Comparison of ENCODE assay signal across 8 mouse cellular contexts in the genomic region with DNA sequence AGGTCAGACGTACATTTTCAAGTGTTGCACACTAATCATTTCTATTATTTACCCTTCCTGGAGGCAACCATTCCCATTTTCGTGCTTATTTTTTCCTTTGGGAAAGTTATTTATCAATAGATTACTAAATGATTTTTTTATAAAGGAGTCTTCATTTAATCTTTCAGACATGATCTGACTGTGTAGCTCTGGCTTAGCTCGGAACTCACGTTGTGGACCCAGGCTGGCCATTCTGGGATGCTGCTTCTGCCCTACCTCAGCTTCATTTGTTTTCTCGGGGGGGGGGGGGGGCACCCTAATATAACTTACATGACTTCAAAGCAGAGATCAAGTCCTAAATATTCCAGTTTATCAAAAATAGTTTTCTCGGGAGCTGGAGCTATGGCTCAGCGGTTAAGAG. TPM values are rescaled to one million over a fixed set of nuclear protein-coding genes. Genes with fewer than 3 reads are reported as not detected.
DNase-seq lines count a peak whose midpoint lies in the region; ATAC-seq and TF ChIP-seq lines count a peak whose summit lies in the region.

No protein-coding gene starts in this region.

- no peak for DNase-seq in heart, adult 11 months
- no peak for DNase-seq in embryo, embryonic 10 days (ENCODE audit: low spot score)
- DNase-seq in urinary bladder, postnatal 4 days (ENCODE audit: low spot score in 2 of 2) = no peak
- DNase-seq in right cerebral cortex, adult 2 months (ENCODE audit: low spot score in 2 of 2) = no peak

- H3K4me1 ChIP-seq in heart, embryonic 14.5 days (ENCODE audit: control insufficient read depth in 2 of 2, insufficient read depth in 2 of 2, low read length in 2 of 2) = peaks cover 0 to 13% of the 10 kb centered on the region in 2 experiments; a peak in 3 of 4 replicates
- peaks cover 36% of the 10 kb centered on the region for H3K4me1 ChIP-seq in E14TG2a.4 (replicated peaks; ENCODE audit: low read depth, low read length)
- peaks cover 6% of the 10 kb centered on the region for H3K4me1 ChIP-seq in forebrain, embryonic 13.5 days
- H3K4me1 ChIP-seq in liver, embryonic 16.5 days (ENCODE audit: control insufficient read depth, low read depth, low read length) = peaks cover 4% of the 10 kb centered on the region; the same call in 1 of the 2 replicates

- no peaks in the 10 kb centered on the region for H3K9me3 ChIP-seq in heart, embryonic 14.5 days (ENCODE audit: control insufficient read depth, low read length)
- no peaks in the 10 kb centered on the region for H3K9me3 ChIP-seq in E14TG2a.4 (ENCODE audit: low read length)
- H3K9me3 ChIP-seq in forebrain, embryonic 13.5 days (replicated peaks) = no peaks in the 10 kb centered on the region
- H3K9me3 ChIP-seq in liver, embryonic 16.5 days (replicated peaks; ENCODE audit: control insufficient read depth, low read length) = no peaks in the 10 kb centered on the region

- 6% methylated on average over 7 of the region's 7 CpGs for WGBS in heart, embryonic 14.5 days
- WGBS in forebrain, embryonic 13.5 days = 14% methylated on average over 7 of the region's 7 CpGs
- WGBS in liver, embryonic 16.5 days (ENCODE audit: insufficient replicate concordance) = 7% methylated on average over 7 of the region's 7 CpGs

- H3K27ac ChIP-seq in heart, embryonic 14.5 days (replicated peaks in 1 of 2; ENCODE audit: control insufficient read depth in 1 of 2, insufficient read depth in 1 of 2, low read depth in 2 of 2, low read length in 2 of 2) = peak overlapping the region; percentile 68 to 70; a peak in 2 of 4 replicates
- H3K27ac ChIP-seq in forebrain, embryonic 13.5 days = peak overlapping the region; percentile 75
- no peak overlapping the region for H3K27ac ChIP-seq in liver, embryonic 16.5 days (ENCODE audit: low read length)

- no peak for ATAC-seq in heart, embryonic 14.5 days (ENCODE audit: insufficient number of reproducible peaks, insufficient read depth, low FRiP score, low read depth)
- ATAC-seq in forebrain, embryonic 13.5 days = peak; percentile 44
- ATAC-seq in liver, embryonic 16.5 days (ENCODE audit: low read depth) = no peak

- H3K9ac ChIP-seq in heart, embryonic 14.5 days (ENCODE audit: low read length) = peak overlapping the region; percentile 67
- H3K9ac ChIP-seq in forebrain, embryonic 13.5 days = peak overlapping the region; percentile 58
- H3K9ac ChIP-seq in liver, embryonic 16.5 days (ENCODE audit: low read depth, low read length) = peak overlapping the region; percentile 19; the same call in 1 of the 2 replicates

- TF ChIP-seq CTCF in E14TG2a.4 (conservative IDR thresholded peaks at IDR 0.05; ENCODE audit: low read length) = no peak

- H3K27me3 ChIP-seq in heart, embryonic 14.5 days (ENCODE audit: control insufficient read depth, insufficient read depth, low read length) = no peaks in the 10 kb centered on the region
- no peaks in the 10 kb centered on the region for H3K27me3 ChIP-seq in E14TG2a.4 (ENCODE audit: insufficient read depth, low read length)
- H3K27me3 ChIP-seq in forebrain, embryonic 13.5 days = no peaks in the 10 kb centered on the region
- H3K27me3 ChIP-seq in liver, embryonic 16.5 days (ENCODE audit: control insufficient read depth, insufficient read depth, low read depth, low read length) = no peaks in the 10 kb centered on the region

- H3K4me3 ChIP-seq in heart, embryonic 14.5 days (ENCODE audit: control insufficient read depth in 1 of 2, insufficient read depth in 1 of 2, low read depth in 1 of 2, low read length in 2 of 2) = peak overlapping the region; percentile 34 to 98
- peak overlapping the region; percentile 62 for H3K4me3 ChIP-seq in E14TG2a.4 (replicated peaks; ENCODE audit: low read length)
- H3K4me3 ChIP-seq in forebrain, embryonic 13.5 days = peak overlapping the region; percentile 92
- peak overlapping the region; percentile 86 for H3K4me3 ChIP-seq in liver, embryonic 16.5 days (ENCODE audit: low read depth, low read length)

- peak overlapping the region; percentile 64 for H3K4me2 ChIP-seq in heart, embryonic 14.5 days (ENCODE audit: low read length)
- H3K4me2 ChIP-seq in forebrain, embryonic 13.5 days = peak overlapping the region; percentile 83
- peak overlapping the region; percentile 62 for H3K4me2 ChIP-seq in liver, embryonic 16.5 days (ENCODE audit: low read depth, low read length)

- peaks cover 33% of the 10 kb centered on the region for H3K36me3 ChIP-seq in heart, embryonic 14.5 days (ENCODE audit: control insufficient read depth, insufficient read depth, low read length)
- peaks cover 40% of the 10 kb centered on the region for H3K36me3 ChIP-seq in E14TG2a.4 (ENCODE audit: insufficient read depth, low read length)
- H3K36me3 ChIP-seq in forebrain, embryonic 13.5 days (ENCODE audit: poor library complexity, severe bottlenecking) = peaks cover 31% of the 10 kb centered on the region
- peaks cover 26% of the 10 kb centered on the region for H3K36me3 ChIP-seq in liver, embryonic 16.5 days (ENCODE audit: control insufficient read depth, insufficient read depth)

RNA-seq across cellular contexts. Expression of a gene that starts 0.5 kb away (rescaled TPM):
- 178 and 183 TPM in 2 replicates for polyA plus RNA-seq in heart, embryonic 14.5 days (2014; fragmentation: Nextera tagmentation; extraction: Ambion mirVana)
- 281 and 294 TPM in 2 replicates for polyA plus RNA-seq in forebrain, embryonic 13.5 days (2015; fragmentation: Nextera tagmentation; extraction: Ambion mirVana)
- 115 and 127 TPM in 2 replicates for polyA plus RNA-seq in liver, embryonic 16.5 days (2015; fragmentation: Nextera tagmentation; extraction: Ambion mirVana)

RNA-seq across cellular contexts. Expression of a gene that starts 18.9 kb away (rescaled TPM):
- 80.5 and 84.2 TPM in 2 replicates for polyA plus RNA-seq in heart, embryonic 14.5 days (2014; fragmentation: Nextera tagmentation; extraction: Ambion mirVana)
- not detected in 2 replicates for polyA plus RNA-seq in forebrain, embryonic 13.5 days (2015; fragmentation: Nextera tagmentation; extraction: Ambion mirVana)
- polyA plus RNA-seq in liver, embryonic 16.5 days (2015; fragmentation: Nextera tagmentation; extraction: Ambion mirVana) = not detected in 2 replicates

Comparison
In these comparisons a context has a peak if more than half of its experiments do, and no peak if none do; other contexts are left out.
1. RNA of a gene that starts 18.9 kb away (polyA plus RNA-seq): 80.5 to 84.2 TPM in heart, embryonic 14.5 days; not detected in forebrain, embryonic 13.5 days and not detected in liver, embryonic 16.5 days; every median in the first group is over 10 times any median in the second.
2. Peak in every context shown above with its lines, with median percentiles within 50 percentile points of each other: H3K4me2 ChIP-seq, H3K4me3 ChIP-seq and H3K9ac ChIP-seq.